Comparison of ENCODE assay signal across 12 mouse cellular contexts in the genomic region with DNA sequence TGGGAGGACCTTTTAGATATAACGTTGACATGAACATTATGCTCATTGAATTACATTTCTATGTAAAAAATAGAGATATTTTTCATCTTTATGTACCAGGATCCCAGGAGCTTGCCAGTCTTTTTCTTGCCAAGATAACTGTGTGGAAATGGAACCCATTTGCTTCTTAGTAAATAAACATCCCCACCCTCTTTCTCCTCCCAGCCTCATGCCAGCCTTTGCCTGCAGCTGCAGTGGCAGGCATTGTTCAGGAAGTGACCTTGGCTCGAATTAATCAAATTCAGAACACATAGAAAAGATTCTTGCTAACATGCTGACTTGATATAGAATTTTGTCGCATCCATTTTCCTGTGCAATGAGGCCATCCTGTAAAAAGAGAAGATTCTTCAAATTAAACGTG. TPM values are rescaled to one million over a fixed set of nuclear protein-coding genes. Genes with fewer than 3 reads are reported as not detected.
DNase-seq lines count a peak whose midpoint lies in the region; ATAC-seq and TF ChIP-seq lines count a peak whose summit lies in the region.
"Had no signal": no experiment of that assay in that cellular context is flagged by ENCODE, and none has a peak within 500 bp of the region (broad histone marks: within the 10 kb centered on the region; RNA-seq: fewer than 3 reads in every experiment).

No protein-coding gene starts in this region.

- H3K4me3 ChIP-seq in hindbrain, embryonic 12.5 days: no peak overlapping the region
- no peak overlapping the region for H3K4me3 ChIP-seq in hindbrain, embryonic 16.5 days (ENCODE audit: low read length)
- H3K4me3 ChIP-seq in megakaryocyte, embryonic 14.5 days (replicated peaks): peak overlapping the region; percentile 38
- H3K4me3 ChIP-seq in embryonic facial prominence, embryonic 15.5 days (replicated peaks): no peak overlapping the region
- H3K4me3 ChIP-seq in midbrain, postnatal 0 days (ENCODE audit: low read depth, low read length): no peak overlapping the region
- H3K4me3 ChIP-seq: limb, embryonic 13.5 days had no signal

- no peak for TF ChIP-seq CTCF in midbrain, postnatal 0 days (IDR thresholded peaks at IDR 0.05)

- H3K27ac ChIP-seq in hindbrain, embryonic 12.5 days: peak overlapping the region; percentile 25; the same call in 1 of the 2 replicates
- no peak overlapping the region for H3K27ac ChIP-seq in hindbrain, embryonic 16.5 days (ENCODE audit: low read depth, low read length)
- peak overlapping the region; percentile 39; the same call in 1 of the 2 replicates for H3K27ac ChIP-seq in embryonic facial prominence, embryonic 15.5 days (replicated peaks)
- peak overlapping the region; percentile 47; the same call in 1 of the 2 replicates for H3K27ac ChIP-seq in midbrain, postnatal 0 days (ENCODE audit: low read depth, low read length)

- H3K4me2 ChIP-seq in hindbrain, embryonic 12.5 days (replicated peaks): no peak overlapping the region
- H3K4me2 ChIP-seq in hindbrain, embryonic 16.5 days (ENCODE audit: low read length): no peak overlapping the region
- no peak overlapping the region for H3K4me2 ChIP-seq in embryonic facial prominence, embryonic 15.5 days (replicated peaks)
- H3K4me2 ChIP-seq in midbrain, postnatal 0 days (ENCODE audit: low read depth, low read length, poor library complexity, severe bottlenecking): no peak overlapping the region
- H3K4me2 ChIP-seq: limb, embryonic 13.5 days had no signal

- ATAC-seq in hindbrain, embryonic 12.5 days (ENCODE audit: low FRiP score): no peak
- no peak for ATAC-seq in hindbrain, embryonic 16.5 days
- no peak for ATAC-seq in megakaryocyte, adult 5-6 weeks (ENCODE audit: poor library complexity, severe bottlenecking)
- no peak for ATAC-seq in embryonic facial prominence, embryonic 15.5 days (ENCODE audit: insufficient number of reproducible peaks, low FRiP score, low TSS enrichment, low read depth)
- ATAC-seq in midbrain, postnatal 0 days (ENCODE audit: low FRiP score): no peak

- H3K36me3 ChIP-seq in hindbrain, embryonic 12.5 days: no peaks in the 10 kb centered on the region
- no peaks in the 10 kb centered on the region for H3K36me3 ChIP-seq in hindbrain, embryonic 16.5 days (ENCODE audit: control insufficient read depth, insufficient read depth, low read length)
- H3K36me3 ChIP-seq in megakaryocyte, embryonic 14.5 days (replicated peaks; ENCODE audit: low read length): peaks cover 16% of the 10 kb centered on the region
- H3K36me3 ChIP-seq in embryonic facial prominence, embryonic 15.5 days: no peaks in the 10 kb centered on the region
- no peaks in the 10 kb centered on the region for H3K36me3 ChIP-seq in midbrain, postnatal 0 days (ENCODE audit: insufficient read depth, low read length)
- H3K36me3 ChIP-seq: limb, embryonic 13.5 days had no signal

- peaks cover 27% of the 10 kb centered on the region for H3K4me1 ChIP-seq in hindbrain, embryonic 12.5 days
- H3K4me1 ChIP-seq in hindbrain, embryonic 16.5 days (ENCODE audit: control insufficient read depth, insufficient read depth, low read depth, low read length): peaks cover 21% of the 10 kb centered on the region
- peaks cover 89% of the 10 kb centered on the region for H3K4me1 ChIP-seq in megakaryocyte, embryonic 14.5 days
- peaks cover 32% of the 10 kb centered on the region for H3K4me1 ChIP-seq in embryonic facial prominence, embryonic 15.5 days
- H3K4me1 ChIP-seq in midbrain, postnatal 0 days (ENCODE audit: insufficient read depth, low read length): peaks cover 15% of the 10 kb centered on the region

- no peak overlapping the region for H3K9ac ChIP-seq in hindbrain, embryonic 12.5 days
- no peak overlapping the region for H3K9ac ChIP-seq in hindbrain, embryonic 16.5 days (ENCODE audit: low read depth, low read length)
- no peak overlapping the region for H3K9ac ChIP-seq in embryonic facial prominence, embryonic 15.5 days
- no peak overlapping the region for H3K9ac ChIP-seq in midbrain, postnatal 0 days (replicated peaks; ENCODE audit: low read length, poor library complexity, severe bottlenecking)
- H3K9ac ChIP-seq: limb, embryonic 13.5 days had no signal

- WGBS in hindbrain, embryonic 12.5 days: 51% methylated on average over 4 of the region's 4 CpGs
- 39% methylated on average over 4 of the region's 4 CpGs for WGBS in hindbrain, embryonic 16.5 days
- 21% methylated on average over 4 of the region's 4 CpGs for WGBS in embryonic facial prominence, embryonic 15.5 days
- 40% methylated on average over 4 of the region's 4 CpGs for WGBS in midbrain, postnatal 0 days

- no peaks in the 10 kb centered on the region for H3K9me3 ChIP-seq in hindbrain, embryonic 12.5 days (replicated peaks)
- no peaks in the 10 kb centered on the region for H3K9me3 ChIP-seq in hindbrain, embryonic 16.5 days (ENCODE audit: control insufficient read depth, low read length)
- no peaks in the 10 kb centered on the region for H3K9me3 ChIP-seq in megakaryocyte, embryonic 14.5 days
- H3K9me3 ChIP-seq in embryonic facial prominence, embryonic 15.5 days (replicated peaks): no peaks in the 10 kb centered on the region
- no peaks in the 10 kb centered on the region for H3K9me3 ChIP-seq in midbrain, postnatal 0 days (ENCODE audit: low read length)
- H3K9me3 ChIP-seq: limb, embryonic 13.5 days had no signal

- peak; percentile 12 for DNase-seq in midbrain, postnatal 0 days (ENCODE audit: low spot score)
- no peak for DNase-seq in adrenal gland, postnatal 14 days
- DNase-seq: cerebellum, postnatal 36 days; gastrocnemius, postnatal 14 days; lung, postnatal 10 days; right cerebral cortex, postnatal 25 days had no signal

- H3K27me3 ChIP-seq in hindbrain, embryonic 12.5 days: no peaks in the 10 kb centered on the region
- no peaks in the 10 kb centered on the region for H3K27me3 ChIP-seq in hindbrain, embryonic 16.5 days (replicated peaks; ENCODE audit: control insufficient read depth, insufficient read depth, low read length)
- no peaks in the 10 kb centered on the region for H3K27me3 ChIP-seq in megakaryocyte, embryonic 14.5 days (replicated peaks)
- no peaks in the 10 kb centered on the region for H3K27me3 ChIP-seq in embryonic facial prominence, embryonic 15.5 days
- H3K27me3 ChIP-seq in midbrain, postnatal 0 days (ENCODE audit: insufficient read depth, low read length): no peaks in the 10 kb centered on the region
- H3K27me3 ChIP-seq: limb, embryonic 13.5 days had no signal

RNA-seq across cellular contexts. Expression of gene Ncoa3, which starts 36.8 kb away (rescaled TPM):
- polyA plus RNA-seq in hindbrain, embryonic 12.5 days (2016; fragmentation: Nextera tagmentation; extraction: Ambion mirVana): 14.9 and 15.0 TPM in 2 replicates
- polyA plus RNA-seq in hindbrain, embryonic 16.5 days (2015; fragmentation: Nextera tagmentation; extraction: Ambion mirVana): 11.6 and 14.5 TPM in 2 replicates
- polyA plus RNA-seq in megakaryocyte, embryonic 14.5 days (2012; ENCODE audit: insufficient read depth, low replicate concordance): 22.7 and 35.4 TPM in 2 replicates
- 50.7 and 54.8 TPM in 2 replicates for total RNA-seq in megakaryocyte, adult 5-6 weeks (2015)
- total RNA-seq in megakaryocyte, adult 5-6 weeks (2017): 55.7 and 59.8 TPM in 2 replicates
- 13.3 and 14.7 TPM in 2 replicates for polyA plus RNA-seq in embryonic facial prominence, embryonic 15.5 days (2015; fragmentation: Nextera tagmentation; extraction: Ambion mirVana)
- 40.8 and 40.9 TPM in 2 replicates for total RNA-seq in midbrain, postnatal 0 days (2014; rRNA removed)
- polyA plus RNA-seq in midbrain, postnatal 0 days (2015; fragmentation: Nextera tagmentation; extraction: Ambion mirVana): 12.6 and 14.9 TPM in 2 replicates
- total RNA-seq in adrenal gland, postnatal 14 days (2021): 31.3 and 42.8 TPM in 2 replicates
